Mouse (Mus musculus) midbrain, embryonic 13.5 days (tissue): Measurements from ENCODE around the gene Serpinb7. TPM values are rescaled to one million over a fixed set of nuclear protein-coding genes. Genes with fewer than 3 reads are reported as not detected.

Experiments used
- ATAC-seq: fragments of 200-750 bp; cut with Nextera tagmentation; 2 replicates; pipeline ENCODE4 v1.8.0; 2017; ENCODE audit warnings: mild to moderate bottlenecking, moderate TSS enrichment, moderate library complexity
- H3K27ac ChIP-seq: fragments of 300-500 bp; sonication (generic); 2 replicates; pipeline ENCODE4 v1.5.1; 2015; ENCODE audit warnings: inconsistent platforms, mild to moderate bottlenecking, moderate library complexity
- H3K27me3 ChIP-seq: fragments of 300-500 bp; sonication (generic); 2 replicates; pipeline ENCODE4 v1.6.1; 2015; ENCODE audit warnings: mild to moderate bottlenecking, inconsistent platforms
- H3K36me3 ChIP-seq: fragments of 300-500 bp; sonication (generic); 2 replicates; pipeline ENCODE4 v1.6.1; 2015; ENCODE audit warnings: mild to moderate bottlenecking, inconsistent platforms
- H3K4me1 ChIP-seq: fragments of 300-500 bp; sonication (generic); replicated peaks from 2 replicates; pipeline ENCODE4 v1.6.1; 2015; ENCODE audit warnings: inconsistent platforms
- H3K4me2 ChIP-seq: fragments of 300-500 bp; sonication (generic); replicated peaks from 2 replicates; pipeline ENCODE4 v1.6.1; 2015; ENCODE audit warnings: moderate library complexity, mild to moderate bottlenecking, inconsistent platforms
- H3K4me3 ChIP-seq: fragments of 300-500 bp; sonication (generic); replicated peaks from 2 replicates; pipeline ENCODE4 v1.5.1; 2015; ENCODE audit warnings: mild to moderate bottlenecking, inconsistent platforms
- H3K9ac ChIP-seq: fragments of 300-500 bp; sonication (generic); replicated peaks from 2 replicates; pipeline ENCODE4 v1.6.1; 2015; ENCODE audit warnings: mild to moderate bottlenecking, inconsistent platforms
- H3K9me3 ChIP-seq: fragments of 300-500 bp; sonication (generic); 2 replicates; pipeline ENCODE4 v1.6.1; 2016; ENCODE audit warnings: mild to moderate bottlenecking, inconsistent platforms
- WGBS: fragments of 180-500 bp; shearing (Covaris S2); methylation state at CpG from one replicate; pipeline ENCODE4 v1.1.7; 2015; 5-methylcytosine and 5-hydroxymethylcytosine counted together
- polyA plus RNA-seq: library from polyadenylated mRNA; unstranded; fragments of >200 nt; fragmentation: Nextera tagmentation; extraction: Ambion mirVana; gene quantifications from 2 replicates; pipeline ENCODE4 v1.2.1, GENCODE M21; 2015

Serpinb7 gene
- polyA plus RNA-seq, 1 experiment from 2014 or later = not detected

DNA sequence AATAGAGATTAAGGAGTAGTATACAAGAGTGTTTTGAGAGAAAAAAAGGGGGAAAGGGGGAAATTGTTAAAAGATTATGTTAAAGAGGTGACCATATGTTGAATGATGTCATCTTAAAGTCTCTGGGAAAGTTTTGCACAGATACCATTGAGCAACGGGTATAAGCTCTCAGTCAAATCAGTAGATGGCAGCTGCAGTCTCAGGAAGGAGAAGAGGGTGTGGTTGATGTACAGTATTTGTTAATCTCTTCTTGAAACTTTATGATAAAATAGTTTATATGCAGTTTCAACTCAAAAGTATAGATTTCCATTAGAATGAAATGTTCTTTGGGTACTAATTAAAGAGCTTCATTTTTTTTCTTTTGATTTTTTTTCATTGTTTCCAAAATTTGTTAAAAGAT, 2.0 kb upstream of the Serpinb7 start:
- H3K4me2 ChIP-seq = no peak overlapping the region
- no peak overlapping the region for H3K9ac ChIP-seq
- no peaks in the 10 kb centered on the region for H3K4me1 ChIP-seq
- 87% methylated on average over 1 of the region's 1 CpGs for WGBS
- H3K27me3 ChIP-seq = no peaks in the 10 kb centered on the region
- no peak overlapping the region for H3K4me3 ChIP-seq
- H3K9me3 ChIP-seq = no peaks in the 10 kb centered on the region
- no peak overlapping the region for H3K27ac ChIP-seq
- H3K36me3 ChIP-seq = no peaks in the 10 kb centered on the region
- no peak for ATAC-seq

DNA sequence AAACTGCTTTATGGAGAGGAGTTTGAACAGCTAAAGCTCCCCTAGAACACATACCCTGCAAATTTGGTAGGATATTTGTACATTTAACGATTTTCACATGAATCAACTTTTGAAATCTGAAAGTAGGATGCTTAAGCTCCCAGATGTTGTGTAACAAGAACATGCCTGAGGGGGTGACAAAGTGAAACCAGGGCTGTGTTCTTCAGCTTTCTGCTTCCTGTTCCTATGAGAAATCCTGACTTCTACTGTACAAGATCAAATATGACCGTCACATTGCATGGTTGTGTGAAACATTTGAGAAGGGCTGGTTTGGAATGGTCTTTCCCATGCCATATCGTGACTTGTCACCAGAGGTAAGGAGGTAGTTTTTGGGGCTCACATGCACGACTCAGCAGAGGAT, 2.6 kb downstream of the Serpinb7 start:
- H3K9me3 ChIP-seq = no peaks in the 10 kb centered on the region
- no peak overlapping the region for H3K4me2 ChIP-seq
- H3K27me3 ChIP-seq = no peaks in the 10 kb centered on the region
- H3K4me3 ChIP-seq = no peak overlapping the region
- no peak overlapping the region for H3K27ac ChIP-seq
- ATAC-seq = no peak
- no peak overlapping the region for H3K9ac ChIP-seq
- H3K36me3 ChIP-seq = no peaks in the 10 kb centered on the region
- WGBS = 86% methylated on average over 4 of the region's 4 CpGs
- H3K4me1 ChIP-seq = no peaks in the 10 kb centered on the region

GRCm38 (mm10) chr1:107414650-107415049, 15.2 kb downstream of the Serpinb7 start:
- H3K4me1 ChIP-seq = no peaks in the 10 kb centered on the region
- no peak overlapping the region for H3K4me2 ChIP-seq
- H3K27ac ChIP-seq = no peak overlapping the region
- no peak for ATAC-seq
- 63% methylated on average over 1 of the region's 1 CpGs for WGBS
- H3K27me3 ChIP-seq = no peaks in the 10 kb centered on the region
- no peaks in the 10 kb centered on the region for H3K36me3 ChIP-seq
- no peak overlapping the region for H3K4me3 ChIP-seq
- H3K9me3 ChIP-seq = no peaks in the 10 kb centered on the region
- no peak overlapping the region for H3K9ac ChIP-seq

DNA sequence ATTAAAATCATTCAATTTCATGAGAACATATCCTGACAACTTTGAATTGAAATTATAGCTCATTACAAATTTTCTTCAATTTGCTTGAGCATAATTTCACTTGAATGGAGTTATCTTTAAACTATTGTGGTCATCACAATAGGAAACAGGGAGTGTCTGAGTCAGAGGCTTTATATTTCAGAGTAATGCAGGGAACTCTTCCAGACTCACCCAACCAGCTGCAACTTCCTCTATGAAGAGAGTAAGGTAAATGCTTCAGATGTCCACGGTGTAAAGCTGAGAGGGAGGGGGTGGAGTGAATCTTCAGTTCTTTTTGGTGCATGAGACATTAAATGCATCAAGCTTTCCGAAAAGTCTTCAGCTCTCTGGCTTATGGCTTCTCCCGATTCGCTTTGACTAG, 23.0 kb downstream of the Serpinb7 start:
- WGBS = 84% methylated on average over 4 of the region's 4 CpGs
- no peaks in the 10 kb centered on the region for H3K36me3 ChIP-seq
- ATAC-seq = no peak
- no peaks in the 10 kb centered on the region for H3K4me1 ChIP-seq
- H3K27me3 ChIP-seq = no peaks in the 10 kb centered on the region
- H3K4me2 ChIP-seq = no peak overlapping the region
- H3K27ac ChIP-seq = no peak overlapping the region
- no peak overlapping the region for H3K9ac ChIP-seq
- no peaks in the 10 kb centered on the region for H3K9me3 ChIP-seq
- no peak overlapping the region for H3K4me3 ChIP-seq

- no peaks in the 10 kb centered on the region for H3K27me3 ChIP-seq
- H3K4me2 ChIP-seq = no peak overlapping the region
- H3K4me3 ChIP-seq = no peak overlapping the region
- no peak overlapping the region for H3K9ac ChIP-seq
- no peaks in the 10 kb centered on the region for H3K36me3 ChIP-seq
- no peak for ATAC-seq
- H3K27ac ChIP-seq = no peak overlapping the region
- no peaks in the 10 kb centered on the region for H3K9me3 ChIP-seq
- no peaks in the 10 kb centered on the region for H3K4me1 ChIP-seq
Observed at GRCm38 (mm10) chr1:107431253-107431652, 31.8 kb downstream of the Serpinb7 start.

DNA sequence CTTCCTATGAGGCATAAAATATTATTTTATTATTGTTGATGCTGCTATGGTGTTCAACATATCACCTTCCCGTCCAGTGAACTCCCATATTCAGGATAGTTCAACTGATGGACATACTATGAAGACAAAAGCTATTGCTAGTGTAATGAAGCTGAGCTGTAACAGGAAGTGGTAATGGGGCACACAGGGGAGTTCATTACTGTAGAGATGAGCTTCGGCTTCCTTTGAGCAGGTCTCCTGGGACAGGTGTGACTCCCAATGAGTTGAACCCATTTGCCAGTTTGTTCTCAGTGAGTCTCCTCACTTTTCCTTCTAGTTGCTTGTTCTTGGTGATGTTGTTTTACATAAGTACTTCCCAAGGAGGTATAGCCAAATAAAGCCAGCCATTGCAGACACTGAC, 36.1 kb downstream of the Serpinb7 start:
- ATAC-seq = no peak
- Histone ChIP-seq H3K9ac (no peak overlapping the region), H3K27ac (no peak overlapping the region), H3K4me3 (no peak overlapping the region), H3K4me1 (no peaks in the 10 kb centered on the region), H3K27me3 (no peaks in the 10 kb centered on the region), H3K9me3 (no peaks in the 10 kb centered on the region), H3K4me2 (no peak overlapping the region), H3K36me3 (no peaks in the 10 kb centered on the region)
- WGBS = 88% methylated on average over 2 of the region's 2 CpGs

- no peak overlapping the region for H3K9ac ChIP-seq
- H3K4me3 ChIP-seq = no peak overlapping the region
- H3K36me3 ChIP-seq = no peaks in the 10 kb centered on the region
- no peak for ATAC-seq
- no peaks in the 10 kb centered on the region for H3K9me3 ChIP-seq
- no peaks in the 10 kb centered on the region for H3K4me1 ChIP-seq
- WGBS = 88% methylated on average over 3 of the region's 3 CpGs
- no peak overlapping the region for H3K27ac ChIP-seq
- H3K4me2 ChIP-seq = no peak overlapping the region
- H3K27me3 ChIP-seq = no peaks in the 10 kb centered on the region
Observed at GRCm38 (mm10) chr1:107439462-107439861, 40.0 kb downstream of the Serpinb7 start.

- 79% methylated on average over 5 of the region's 5 CpGs for WGBS
- H3K27me3 ChIP-seq = no peaks in the 10 kb centered on the region
- no peak overlapping the region for H3K4me2 ChIP-seq
- H3K27ac ChIP-seq = no peak overlapping the region
- no peak overlapping the region for H3K4me3 ChIP-seq
- ATAC-seq = no peak
- H3K36me3 ChIP-seq = no peaks in the 10 kb centered on the region
- no peak overlapping the region for H3K9ac ChIP-seq
- no peaks in the 10 kb centered on the region for H3K4me1 ChIP-seq
- no peaks in the 10 kb centered on the region for H3K9me3 ChIP-seq
Observed at GRCm38 (mm10) chr1:107445352-107445751, 45.9 kb downstream of the Serpinb7 start.

DNA sequence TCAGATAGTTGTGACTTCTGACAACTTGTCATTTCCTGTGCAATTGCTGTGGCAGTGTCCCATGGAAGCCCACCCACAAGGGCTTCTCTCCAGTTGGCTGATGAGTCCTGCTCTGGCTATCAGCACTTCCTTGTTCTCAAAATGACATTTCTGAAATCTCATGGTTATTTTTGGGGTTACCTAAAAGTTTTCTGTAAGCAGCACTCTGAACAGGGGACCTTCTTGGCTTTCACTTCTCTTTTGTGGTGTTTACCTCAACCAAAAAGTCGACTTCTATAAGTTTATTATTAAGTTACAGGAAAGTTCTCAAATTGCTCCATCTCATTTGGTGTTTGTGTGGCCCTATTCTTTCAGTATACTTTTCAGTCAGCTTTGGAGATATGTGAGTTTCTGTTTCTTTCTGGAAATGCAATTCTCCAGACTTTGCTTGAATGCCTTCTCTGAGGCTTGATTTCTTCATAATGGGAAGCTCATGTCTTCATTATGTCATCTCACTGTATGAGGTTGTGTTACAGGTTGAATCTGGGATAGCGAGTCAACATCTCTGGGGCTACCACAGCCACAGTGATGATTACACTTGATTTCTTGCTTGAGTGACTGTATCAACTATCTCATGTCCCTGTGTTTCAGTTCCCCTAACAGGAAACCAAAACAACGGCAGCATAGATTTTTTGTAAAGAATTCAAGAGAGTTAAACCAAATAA, 47.9 kb downstream of the Serpinb7 start:
- no peak overlapping the region for H3K4me2 ChIP-seq
- H3K27ac ChIP-seq = no peak overlapping the region
- no peaks in the 10 kb centered on the region for H3K27me3 ChIP-seq
- H3K4me1 ChIP-seq = no peaks in the 10 kb centered on the region
- no peaks in the 10 kb centered on the region for H3K36me3 ChIP-seq
- H3K4me3 ChIP-seq = no peak overlapping the region
- no peaks in the 10 kb centered on the region for H3K9me3 ChIP-seq
- no peak overlapping the region for H3K9ac ChIP-seq
- WGBS = 82% methylated on average over 3 of the region's 3 CpGs
- no peak for ATAC-seq

DNA sequence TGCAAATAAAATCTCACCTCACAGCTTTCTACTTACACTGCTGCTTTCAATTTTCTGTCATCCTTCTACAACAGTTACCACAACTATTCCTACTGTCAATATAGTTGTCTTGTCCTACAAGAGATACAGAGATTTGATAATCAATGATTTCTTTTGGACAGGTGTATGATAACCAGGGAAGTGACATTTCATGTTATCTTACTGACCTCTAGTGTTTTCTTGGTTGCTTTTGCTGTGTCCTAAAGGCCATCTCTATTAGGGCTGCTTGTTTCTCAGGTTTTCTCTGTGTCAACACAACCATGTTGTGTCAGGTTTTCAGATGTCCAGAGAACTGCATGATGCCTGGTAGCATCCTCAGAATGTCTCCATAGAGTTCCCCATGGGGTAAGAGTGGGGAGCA, 80.5 kb downstream of the Serpinb7 start:
- no peaks in the 10 kb centered on the region for H3K4me1 ChIP-seq
- H3K27me3 ChIP-seq = no peaks in the 10 kb centered on the region
- no peak overlapping the region for H3K9ac ChIP-seq
- H3K4me2 ChIP-seq = no peak overlapping the region
- H3K9me3 ChIP-seq = no peaks in the 10 kb centered on the region
- no peak overlapping the region for H3K4me3 ChIP-seq
- no peak overlapping the region for H3K27ac ChIP-seq
- ATAC-seq = no peak
- no peaks in the 10 kb centered on the region for H3K36me3 ChIP-seq

- no peaks in the 10 kb centered on the region for H3K27me3 ChIP-seq
- no peaks in the 10 kb centered on the region for H3K9me3 ChIP-seq
- H3K9ac ChIP-seq = no peak overlapping the region
- ATAC-seq = peak; percentile 88
- no peak overlapping the region for H3K4me3 ChIP-seq
- H3K4me1 ChIP-seq = no peaks in the 10 kb centered on the region
- 29% methylated on average over 11 of the region's 11 CpGs for WGBS
- H3K36me3 ChIP-seq = no peaks in the 10 kb centered on the region
- H3K27ac ChIP-seq = no peak overlapping the region
- peak overlapping the region; percentile 26 for H3K4me2 ChIP-seq
Observed at GRCm38 (mm10) chr1:107481452-107481851, 82.0 kb downstream of the Serpinb7 start.

- Histone ChIP-seq H3K9ac (no peak overlapping the region), H3K4me2 (no peak overlapping the region), H3K4me1 (no peaks in the 10 kb centered on the region), H3K27ac (no peak overlapping the region), H3K4me3 (no peak overlapping the region), H3K36me3 (no peaks in the 10 kb centered on the region), H3K9me3 (no peaks in the 10 kb centered on the region), H3K27me3 (no peaks in the 10 kb centered on the region)
- WGBS = 81% methylated on average over 8 of the region's 8 CpGs
- no peak for ATAC-seq
Observed at GRCm38 (mm10) chr1:107489577-107489976, 90.1 kb downstream of the Serpinb7 start.

DNA sequence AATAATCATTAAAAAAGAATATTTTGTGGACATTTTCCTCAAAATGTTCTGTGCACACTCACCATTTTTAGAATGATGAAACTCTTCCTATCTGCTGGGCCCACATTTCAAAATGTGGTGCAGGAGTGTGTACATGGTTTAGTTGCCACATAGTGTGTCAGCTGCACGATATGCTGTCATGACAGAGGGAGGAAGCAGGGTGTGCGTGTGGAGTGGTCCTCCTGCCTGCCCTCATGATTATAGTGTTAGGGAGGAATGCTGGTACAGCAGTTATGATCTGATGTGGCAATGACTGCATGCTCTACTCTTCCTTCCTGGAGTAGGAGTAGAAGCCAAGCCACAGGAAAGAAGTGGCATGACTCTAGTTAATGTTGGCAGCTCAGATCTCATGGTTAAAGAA, 97.3 kb downstream of the Serpinb7 start:
- WGBS = 87% methylated on average over 2 of the region's 2 CpGs

More for the DNA sequence above, 97.3 kb downstream of the Serpinb7 start:
- Histone ChIP-seq H3K4me3 (no peak overlapping the region), H3K36me3 (no peaks in the 10 kb centered on the region), H3K9ac (no peak overlapping the region), H3K9me3 (no peaks in the 10 kb centered on the region), H3K4me1 (no peaks in the 10 kb centered on the region), H3K27me3 (no peaks in the 10 kb centered on the region), H3K27ac (no peak overlapping the region), H3K4me2 (no peak overlapping the region)
- ATAC-seq = no peak
